Mouse (Mus musculus): ENCODE measurements around the gene Tmem59. TPM values are rescaled to one million over a fixed set of nuclear protein-coding genes. Genes with fewer than 3 reads are reported as not detected.
A peak's percentile ranks its signal among the peaks of the same experiment; 100 is the strongest.

Gene Tmem59
- polyA plus RNA-seq, 1 experiment from 2014 or later: 334 TPM

DNA sequence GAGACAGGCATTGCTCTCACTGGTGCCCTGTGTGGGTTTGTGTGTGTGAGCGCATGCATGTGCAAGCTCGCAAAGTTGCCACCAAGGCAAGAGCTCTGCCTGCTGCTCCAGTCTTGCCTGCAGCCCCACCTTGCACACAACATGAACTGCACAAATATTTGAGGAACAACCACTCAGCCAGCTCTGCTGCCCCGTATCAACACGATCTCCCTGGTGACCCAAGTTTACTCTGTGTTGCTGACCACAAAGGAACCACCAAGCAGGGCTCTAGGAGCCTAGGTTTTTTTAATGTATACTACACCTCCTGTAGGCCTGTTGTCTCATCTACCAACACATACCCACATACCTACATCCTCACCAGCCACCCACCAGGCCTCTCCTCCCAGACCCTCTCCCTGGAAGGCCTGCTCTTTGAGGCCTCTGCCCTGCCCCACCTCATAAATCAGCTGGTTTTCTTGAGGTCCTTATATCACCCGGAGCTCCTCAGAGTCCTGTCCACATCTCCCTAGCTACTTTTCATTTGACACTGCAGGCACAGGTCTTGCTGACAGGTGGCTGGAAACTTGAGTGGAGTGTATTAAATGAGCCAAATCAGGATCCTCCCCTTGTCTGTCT lies 32.4 kb downstream of the Tmem59 start:
- Histone ChIP-seq H3K4me3 (no peak overlapping the region), H3K27ac (ENCODE audit: poor library complexity, severe bottlenecking) (no peak overlapping the region), H3K9me3 (replicated peaks) (no peaks in the 10 kb centered on the region), H3K4me1 (replicated peaks) (peaks cover 11% of the 10 kb centered on the region), H3K27me3 (replicated peaks) (peaks cover 19% of the 10 kb centered on the region), H3K9ac (no peak overlapping the region), H3K4me2 (no peak overlapping the region), H3K36me3 (peaks cover 15% of the 10 kb centered on the region)
- 0 out of 2 replicates have a peak, but pooled peaks have one; percentile 24 for ATAC-seq (ENCODE audit: insufficient number of reproducible peaks, low FRiP score)
- 74% methylated on average over 5 of the region's 5 CpGs for WGBS

DNA sequence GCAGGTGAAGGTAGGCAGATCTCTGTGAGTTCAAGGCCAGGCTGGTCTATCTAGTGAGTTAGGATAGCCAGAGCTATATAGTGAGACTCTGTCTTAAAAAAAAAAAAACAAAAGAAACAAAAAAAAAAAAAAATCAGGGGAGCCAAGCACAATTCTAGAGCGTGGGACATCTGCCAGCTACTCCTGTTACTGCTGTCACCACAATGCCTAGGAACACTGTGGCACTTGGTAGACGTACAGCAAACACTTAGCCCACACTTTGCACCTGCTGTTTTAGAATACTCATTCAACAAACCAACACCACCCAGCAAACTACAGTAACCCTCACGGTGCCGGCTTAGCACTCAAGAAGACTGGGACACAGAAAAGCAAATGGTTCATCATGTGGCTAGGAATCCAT lies 33.3 kb downstream of the Tmem59 start:
- H3K4me2 ChIP-seq: no peak overlapping the region
- H3K4me3 ChIP-seq: no peak overlapping the region
- peaks cover 9% of the 10 kb centered on the region for H3K36me3 ChIP-seq
- 62% methylated on average over 4 of the region's 4 CpGs for WGBS
- no peak overlapping the region for H3K9ac ChIP-seq
- H3K4me1 ChIP-seq (replicated peaks): peaks cover 11% of the 10 kb centered on the region
- peaks cover 28% of the 10 kb centered on the region for H3K27me3 ChIP-seq (replicated peaks)
- no peaks in the 10 kb centered on the region for H3K9me3 ChIP-seq (replicated peaks)
- H3K27ac ChIP-seq (ENCODE audit: poor library complexity, severe bottlenecking): no peak overlapping the region
- ATAC-seq (ENCODE audit: insufficient number of reproducible peaks, low FRiP score): no peak

DNA sequence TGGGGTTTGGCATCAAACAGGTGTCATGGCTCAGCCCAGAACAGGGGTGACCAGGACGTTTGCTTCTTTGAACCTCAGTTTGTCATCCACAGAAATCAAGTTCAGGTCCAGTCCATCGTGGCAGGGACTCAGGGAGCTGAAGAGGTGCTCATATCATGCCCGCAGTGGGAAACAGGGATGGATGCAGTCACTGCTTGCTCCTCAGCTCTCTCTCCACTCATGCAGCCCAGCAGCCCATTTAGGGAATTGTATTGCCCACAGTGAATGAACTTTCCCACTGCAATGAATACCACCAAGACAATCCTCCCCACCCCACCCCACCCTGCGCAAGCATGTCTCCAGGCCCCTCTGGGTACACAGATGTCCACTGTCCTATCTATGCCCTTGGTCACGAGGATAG lies 33.7 kb downstream of the Tmem59 start:
- H3K4me2 ChIP-seq: no peak overlapping the region
- H3K9me3 ChIP-seq (replicated peaks): no peaks in the 10 kb centered on the region
- no peak overlapping the region for H3K4me3 ChIP-seq
- H3K27ac ChIP-seq (ENCODE audit: poor library complexity, severe bottlenecking): no peak overlapping the region
- no peak for ATAC-seq (ENCODE audit: insufficient number of reproducible peaks, low FRiP score)
- peaks cover 11% of the 10 kb centered on the region for H3K4me1 ChIP-seq (replicated peaks)
- WGBS: 84% methylated on average over 5 of the region's 5 CpGs
- peaks cover 9% of the 10 kb centered on the region for H3K36me3 ChIP-seq
- peaks cover 29% of the 10 kb centered on the region for H3K27me3 ChIP-seq (replicated peaks)
- H3K9ac ChIP-seq: no peak overlapping the region

DNA sequence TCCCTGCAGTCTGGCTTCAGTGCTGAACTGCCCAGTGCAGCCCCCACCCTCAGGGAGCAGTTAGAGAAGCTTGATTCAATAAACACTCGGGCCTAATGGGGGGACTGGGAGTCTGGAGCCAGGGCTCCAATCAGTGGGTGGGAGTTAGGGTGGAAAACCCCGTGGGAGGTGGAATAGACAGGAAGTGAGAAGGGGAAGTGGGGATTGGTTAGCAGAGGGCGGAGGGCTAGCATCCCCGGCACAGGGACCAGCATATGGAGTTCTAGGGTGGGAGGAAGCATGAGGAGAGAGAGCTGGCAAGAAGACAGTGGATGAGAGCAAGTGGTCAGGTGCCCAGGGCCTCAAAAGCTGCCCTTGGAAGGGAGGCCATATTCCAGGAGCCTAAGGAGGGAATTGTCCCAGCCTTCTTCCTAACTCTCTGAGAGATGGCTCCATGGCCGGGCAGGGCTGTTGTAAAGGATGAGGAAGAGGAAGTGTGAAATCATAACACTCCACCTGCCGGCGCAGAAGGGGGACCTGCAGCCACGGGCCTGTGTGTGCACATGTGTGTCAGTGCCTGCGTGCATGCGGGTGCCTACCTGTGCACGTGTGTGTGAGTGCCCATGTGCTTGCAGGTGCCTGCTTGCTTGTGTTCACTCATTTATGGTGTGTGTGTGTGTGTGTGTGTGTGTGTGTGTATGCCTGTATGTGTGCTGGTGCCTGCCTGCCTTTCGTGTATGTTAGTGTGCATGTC lies 35.2 kb downstream of the Tmem59 start:
- no peak overlapping the region for H3K27ac ChIP-seq (ENCODE audit: poor library complexity, severe bottlenecking)
- no peak overlapping the region for H3K4me3 ChIP-seq
- peaks cover 34% of the 10 kb centered on the region for H3K27me3 ChIP-seq (replicated peaks)
- H3K9me3 ChIP-seq (replicated peaks): no peaks in the 10 kb centered on the region
- no peaks in the 10 kb centered on the region for H3K36me3 ChIP-seq
- 64% methylated on average over 12 of the region's 12 CpGs for WGBS
- ATAC-seq (ENCODE audit: insufficient number of reproducible peaks, low FRiP score): no peak
- H3K4me2 ChIP-seq: no peak overlapping the region
- H3K9ac ChIP-seq: no peak overlapping the region
- peaks cover 16% of the 10 kb centered on the region for H3K4me1 ChIP-seq (replicated peaks)

DNA sequence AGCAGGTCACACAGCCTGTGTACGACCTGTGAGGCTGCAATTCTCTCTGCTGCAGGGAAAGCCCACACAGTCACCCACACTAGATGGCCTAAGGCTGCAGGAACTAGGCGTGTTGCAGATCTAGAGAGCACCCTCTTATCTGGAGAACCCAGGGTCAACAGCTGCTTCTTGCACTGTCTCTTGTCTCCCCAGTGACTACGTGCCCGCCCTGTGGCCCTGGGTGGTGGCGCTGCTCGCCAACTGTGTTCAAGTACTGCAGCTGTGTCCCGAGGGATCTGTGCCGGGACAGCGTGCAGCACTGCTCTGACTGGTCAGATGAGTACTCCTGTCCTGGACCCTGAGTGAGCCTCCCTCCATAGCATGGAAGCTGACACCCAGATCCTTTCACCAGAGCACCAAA lies 39.4 kb downstream of the Tmem59 start:
- Histone ChIP-seq H3K9ac (no peak overlapping the region), H3K4me1 (replicated peaks) (0 out of 2 replicates have a peak, but pooled peaks cover 5% of the 10 kb centered on the region), H3K27me3 (replicated peaks) (peaks cover 32% of the 10 kb centered on the region), H3K4me3 (no peak overlapping the region), H3K9me3 (replicated peaks) (no peaks in the 10 kb centered on the region), H3K4me2 (no peak overlapping the region), H3K27ac (ENCODE audit: poor library complexity, severe bottlenecking) (no peak overlapping the region), H3K36me3 (no peaks in the 10 kb centered on the region)
- WGBS: 48% methylated on average over 9 of the region's 9 CpGs
- no peak; the same call in 1 of the 2 replicates for ATAC-seq (ENCODE audit: insufficient number of reproducible peaks, low FRiP score)

DNA sequence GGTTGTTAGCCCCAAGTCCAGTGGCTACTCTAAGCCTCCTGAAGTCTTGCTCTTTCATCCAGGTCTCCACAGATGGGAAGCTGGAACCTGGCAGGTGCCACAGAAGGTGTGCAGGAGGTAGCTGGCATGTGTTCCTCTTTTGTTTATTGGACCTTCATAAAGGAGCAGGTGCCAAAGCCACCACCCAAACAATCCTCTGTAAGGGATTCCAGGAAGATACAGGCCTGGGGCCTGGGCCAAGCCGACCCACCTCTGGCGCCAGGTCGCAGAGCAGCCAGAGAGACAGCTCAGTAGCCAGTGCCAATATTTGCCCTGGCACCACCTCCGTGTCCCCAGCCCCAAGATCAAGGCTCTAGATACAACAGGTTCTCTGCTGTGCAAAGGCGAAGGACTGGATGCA lies 43.3 kb downstream of the Tmem59 start:
- no peak for ATAC-seq (ENCODE audit: insufficient number of reproducible peaks, low FRiP score)
- Histone ChIP-seq H3K4me1 (replicated peaks) (0 out of 2 replicates have a peak, but pooled peaks cover 5% of the 10 kb centered on the region), H3K36me3 (no peaks in the 10 kb centered on the region), H3K9ac (no peak overlapping the region), H3K4me3 (no peak overlapping the region), H3K27ac (ENCODE audit: poor library complexity, severe bottlenecking) (no peak overlapping the region), H3K9me3 (replicated peaks) (no peaks in the 10 kb centered on the region), H3K27me3 (replicated peaks) (peaks cover 15% of the 10 kb centered on the region; the same call in 1 of the 2 replicates), H3K4me2 (no peak overlapping the region)
- WGBS: 90% methylated on average over 5 of the region's 5 CpGs

DNA sequence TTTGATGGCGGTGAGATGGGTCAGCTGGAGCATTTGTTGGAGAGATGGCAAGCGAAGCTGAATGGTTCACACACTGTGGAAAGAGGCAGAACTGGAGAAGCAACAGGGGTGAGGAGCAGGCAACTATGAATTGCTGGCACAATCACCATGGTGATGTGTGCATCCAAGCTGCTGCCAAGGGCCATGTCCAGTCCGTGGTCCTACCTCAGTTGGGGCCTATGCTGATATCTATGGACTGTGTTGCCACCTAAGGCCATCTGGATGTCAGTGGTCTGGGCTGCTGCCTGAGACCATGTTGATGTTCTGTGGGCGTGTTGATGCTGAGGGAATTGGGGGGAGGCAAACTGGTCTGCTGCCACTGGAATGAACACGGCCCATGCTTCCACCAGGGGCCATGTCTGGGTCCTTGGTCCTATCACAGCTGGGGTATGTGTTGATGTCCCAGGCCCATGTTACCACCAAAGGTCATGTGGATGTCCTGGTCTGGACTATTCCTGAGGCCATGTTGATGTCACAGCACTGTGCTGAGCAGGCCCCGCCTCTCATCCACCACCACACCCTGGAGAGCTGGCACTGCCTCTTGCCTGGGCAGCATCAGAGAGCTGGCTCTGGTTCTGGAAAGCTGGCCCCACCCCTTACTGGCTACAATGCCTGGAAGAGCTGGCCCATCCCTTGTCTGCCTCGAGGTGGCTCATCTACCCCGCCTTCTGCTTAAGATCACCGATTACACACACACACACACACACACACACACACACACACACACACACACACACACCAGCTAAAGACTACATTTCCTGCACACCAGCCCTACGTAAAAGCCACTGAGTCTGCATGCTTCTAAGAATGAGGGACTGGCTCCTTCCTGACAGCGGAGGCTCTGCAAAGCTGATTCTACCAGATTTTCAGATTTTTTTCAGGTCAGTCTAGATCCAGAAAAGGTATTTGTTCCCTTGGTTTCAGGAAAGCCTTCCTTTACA lies 45.3 kb downstream of the Tmem59 start:
- H3K4me2 ChIP-seq: no peak overlapping the region

DNA sequence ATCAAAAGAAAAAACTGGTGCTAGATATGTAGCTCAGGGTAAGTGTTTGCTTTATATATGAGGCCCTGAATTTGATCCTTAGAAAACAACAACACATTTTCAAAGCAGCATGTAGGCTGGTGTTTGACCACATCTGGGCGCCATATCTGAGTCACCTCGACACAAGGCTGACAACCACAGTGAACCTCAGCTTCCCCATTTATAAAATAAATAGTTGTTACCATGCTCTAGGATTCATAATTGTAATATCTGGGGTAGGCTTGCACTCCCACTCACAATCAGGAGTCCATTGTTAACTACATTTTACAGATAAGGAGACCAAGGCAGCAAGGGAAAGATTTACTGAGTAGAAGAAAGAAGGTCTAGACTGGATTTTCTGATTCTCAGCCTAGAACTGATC lies 48.1 kb downstream of the Tmem59 start:
- no peak for ATAC-seq (ENCODE audit: insufficient number of reproducible peaks, low FRiP score)
- no peaks in the 10 kb centered on the region for H3K4me1 ChIP-seq (replicated peaks)
- H3K27me3 ChIP-seq (replicated peaks): peaks cover 22% of the 10 kb centered on the region
- peaks cover 2% of the 10 kb centered on the region; the same call in 1 of the 2 replicates for H3K36me3 ChIP-seq
- H3K4me3 ChIP-seq: no peak overlapping the region
- no peak overlapping the region for H3K27ac ChIP-seq (ENCODE audit: poor library complexity, severe bottlenecking)
- H3K9me3 ChIP-seq (replicated peaks): no peaks in the 10 kb centered on the region
- H3K9ac ChIP-seq: no peak overlapping the region
- H3K4me2 ChIP-seq: no peak overlapping the region
- WGBS: 83% methylated on average over 2 of the region's 2 CpGs

More for the DNA sequence above, 45.3 kb downstream of the Tmem59 start:
- Histone ChIP-seq H3K4me1 (replicated peaks) (no peaks in the 10 kb centered on the region), H3K4me3 (no peak overlapping the region), H3K9ac (no peak overlapping the region), H3K9me3 (replicated peaks) (no peaks in the 10 kb centered on the region), H3K36me3 (no peaks in the 10 kb centered on the region), H3K27me3 (replicated peaks) (peaks cover 16% of the 10 kb centered on the region; the same call in 1 of the 2 replicates), H3K27ac (ENCODE audit: poor library complexity, severe bottlenecking) (no peak overlapping the region)
- peak; percentile 61; the same call in 1 of the 2 replicates for ATAC-seq (ENCODE audit: insufficient number of reproducible peaks, low FRiP score)
- 76% methylated on average over 11 of the region's 11 CpGs for WGBS

DNA sequence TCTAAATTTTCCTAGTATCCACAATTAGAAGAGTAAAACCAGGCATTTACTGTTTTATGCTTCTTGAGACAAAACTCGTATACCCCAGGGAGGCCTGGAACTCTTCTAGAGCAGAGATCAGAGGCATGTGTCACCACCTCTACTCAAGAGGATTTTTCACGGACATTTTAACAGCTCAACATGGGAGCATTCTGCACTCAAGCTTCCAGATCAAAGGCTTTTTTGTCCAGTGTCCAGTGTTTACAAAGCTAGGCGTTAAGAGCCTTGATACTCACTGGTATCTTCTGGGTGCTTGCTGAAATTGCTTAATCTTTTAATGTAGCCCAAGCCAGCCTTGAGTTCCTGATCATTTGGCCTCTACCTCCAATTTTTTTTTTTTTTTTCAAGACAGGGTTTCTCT lies 54.0 kb downstream of the Tmem59 start:
- Histone ChIP-seq H3K27me3 (replicated peaks) (peaks cover 19% of the 10 kb centered on the region), H3K36me3 (peaks cover 40% of the 10 kb centered on the region), H3K4me2 (no peak overlapping the region), H3K27ac (ENCODE audit: poor library complexity, severe bottlenecking) (no peak overlapping the region), H3K4me1 (replicated peaks) (no peaks in the 10 kb centered on the region), H3K9ac (no peak overlapping the region), H3K4me3 (no peak overlapping the region), H3K9me3 (replicated peaks) (no peaks in the 10 kb centered on the region)
- WGBS: 24% methylated on average over 3 of the region's 3 CpGs
- no peak for ATAC-seq (ENCODE audit: insufficient number of reproducible peaks, low FRiP score)

DNA sequence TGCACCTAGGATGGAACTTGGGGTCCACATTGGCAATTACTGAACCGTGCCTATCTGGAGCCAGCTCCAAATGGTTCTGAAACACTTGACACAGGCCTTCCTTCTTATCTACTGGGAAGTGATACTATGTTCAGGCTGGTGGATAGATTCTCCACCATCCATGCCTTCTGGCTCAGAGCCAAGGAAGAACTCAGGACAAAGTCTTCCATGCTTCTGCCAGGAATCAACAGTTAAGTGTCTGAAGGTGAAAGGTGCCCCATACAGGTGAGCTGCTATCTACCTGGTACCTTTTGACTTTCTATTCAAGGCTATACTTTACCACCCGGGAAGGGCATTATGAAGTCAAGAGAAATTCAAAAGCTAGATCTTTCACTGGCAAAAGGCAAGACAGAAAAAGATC lies 60.1 kb downstream of the Tmem59 start:
- Histone ChIP-seq H3K36me3 (peaks cover 84% of the 10 kb centered on the region), H3K27me3 (replicated peaks) (0 out of 2 replicates have a peak, but pooled peaks cover 3% of the 10 kb centered on the region), H3K9ac (no peak overlapping the region), H3K27ac (ENCODE audit: poor library complexity, severe bottlenecking) (no peak overlapping the region), H3K4me3 (no peak overlapping the region), H3K9me3 (replicated peaks) (no peaks in the 10 kb centered on the region), H3K4me1 (replicated peaks) (0 out of 2 replicates have a peak, but pooled peaks cover 3% of the 10 kb centered on the region), H3K4me2 (no peak overlapping the region)
- WGBS: 78% methylated on average over 2 of the region's 2 CpGs
- no peak for ATAC-seq (ENCODE audit: insufficient number of reproducible peaks, low FRiP score)

DNA sequence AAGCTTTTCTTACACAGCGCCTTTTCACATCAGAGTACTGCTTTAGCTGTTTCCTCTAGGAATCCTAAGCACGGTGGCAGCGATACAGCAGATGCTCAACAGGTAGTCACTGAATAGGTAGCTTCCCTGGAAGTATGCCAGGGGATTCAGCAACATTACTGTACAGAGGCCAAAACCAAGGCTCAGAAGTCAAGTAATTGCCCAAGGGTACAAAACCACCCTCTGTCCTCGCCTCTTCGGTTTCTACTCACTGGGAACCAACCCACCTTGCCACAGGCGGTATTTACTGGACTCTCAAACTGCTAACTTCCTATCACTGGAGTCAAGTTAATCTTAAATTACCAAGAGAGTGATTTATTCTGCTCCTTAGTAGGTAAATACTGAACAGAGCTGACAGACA lies 62.0 kb downstream of the Tmem59 start:
- H3K27ac ChIP-seq (ENCODE audit: poor library complexity, severe bottlenecking): no peak overlapping the region
- ATAC-seq (ENCODE audit: insufficient number of reproducible peaks, low FRiP score): no peak
- no peak overlapping the region for H3K4me3 ChIP-seq
- no peak overlapping the region for H3K9ac ChIP-seq
- no peaks in the 10 kb centered on the region for H3K27me3 ChIP-seq (replicated peaks)
- no peak overlapping the region for H3K4me2 ChIP-seq
- H3K9me3 ChIP-seq (replicated peaks): no peaks in the 10 kb centered on the region
- peaks cover 69% of the 10 kb centered on the region for H3K36me3 ChIP-seq
- peaks cover 16% of the 10 kb centered on the region for H3K4me1 ChIP-seq (replicated peaks)
- 94% methylated on average over 6 of the region's 6 CpGs for WGBS
